Mouse (Mus musculus) embryonic facial prominence, embryonic 12.5 days (tissue): ENCODE measurements around the gene Psmb8. TPM values are rescaled to one million over a fixed set of nuclear protein-coding genes. Genes with fewer than 3 reads are reported as not detected.

ENCODE experiments used
- polyA plus RNA-seq: library from polyadenylated mRNA; unstranded; fragments of >200 nt; fragmentation: Nextera tagmentation; extraction: Ambion mirVana; gene quantifications from 2 replicates; pipeline ENCODE4 v1.2.1, GENCODE M21; 2016

Psmb8 gene
- polyA plus RNA-seq, 1 experiment from 2014 or later = 3.5 TPM

Other genes starting within 250 kb of the Psmb8 start
- gene B3galt4, start 246.2 kb upstream of the Psmb8 start, polyA plus RNA-seq = 5.5 and 6.3 TPM in 2 replicates
- gene Vps52, start 241.9 kb upstream of the Psmb8 start, polyA plus RNA-seq = 55.2 and 55.9 TPM in 2 replicates
- 1,303 and 1,336 TPM in 2 replicates for gene Rps18, start 241.7 kb upstream of the Psmb8 start, polyA plus RNA-seq
- gene H2-K1, start 197.4 kb upstream of the Psmb8 start, polyA plus RNA-seq = 7.2 and 8.0 TPM in 2 replicates
- 27.2 and 29.7 TPM in 2 replicates for gene Ring1, start 173.0 kb upstream of the Psmb8 start, polyA plus RNA-seq
- 52.2 and 59.5 TPM in 2 replicates for gene H2-Ke6, start 169.7 kb upstream of the Psmb8 start, polyA plus RNA-seq
- 191 and 193 TPM in 2 replicates for gene Slc39a7, start 166.0 kb upstream of the Psmb8 start, polyA plus RNA-seq
- gene Rxrb, start 165.9 kb upstream of the Psmb8 start, polyA plus RNA-seq = 69.9 and 72.6 TPM in 2 replicates
- gene Col11a2, start 158.3 kb upstream of the Psmb8 start, polyA plus RNA-seq = 7.2 and 14.8 TPM in 2 replicates
- gene H2-Oa, start 105.4 kb upstream of the Psmb8 start, polyA plus RNA-seq = 0.43 and 0.48 TPM in 2 replicates
- 12.3 and 16.7 TPM in 2 replicates for gene H2-DMa, start 78.2 kb upstream of the Psmb8 start, polyA plus RNA-seq
- 119 and 131 TPM in 2 replicates for gene Brd2, start 75.1 kb upstream of the Psmb8 start, polyA plus RNA-seq
- 0.19 and 0.42 TPM in 2 replicates for gene H2-DMb2, start 54.4 kb upstream of the Psmb8 start, polyA plus RNA-seq
- 2.0 and 2.4 TPM in 2 replicates for gene H2-DMb1, start 44.6 kb upstream of the Psmb8 start, polyA plus RNA-seq
- 4.7 TPM in 2 replicates for gene Tap1, start 10.2 kb upstream of the Psmb8 start, polyA plus RNA-seq
- 1.8 and 2.0 TPM in 2 replicates for gene Psmb9, start 10.0 kb upstream of the Psmb8 start, polyA plus RNA-seq
- gene Tap2, start 5.8 kb downstream of the Psmb8 start, polyA plus RNA-seq = 1.3 and 2.3 TPM in 2 replicates
- not detected in 2 replicates for gene H2-Ob, start 41.2 kb downstream of the Psmb8 start, polyA plus RNA-seq
- 2.9 and 3.4 TPM in 2 replicates for gene H2-Ab1, start 60.0 kb downstream of the Psmb8 start, polyA plus RNA-seq
- gene H2-Aa, start 90.1 kb downstream of the Psmb8 start, polyA plus RNA-seq = 0.19 TPM in 1 of 2 replicates, not detected in the other
- 1.4 and 1.5 TPM in 2 replicates for gene H2-Eb1, start 108.1 kb downstream of the Psmb8 start, polyA plus RNA-seq
- not detected in 2 replicates for gene H2-Eb2, start 127.9 kb downstream of the Psmb8 start, polyA plus RNA-seq
- not detected in 2 replicates for gene Btnl2, start 157.1 kb downstream of the Psmb8 start, polyA plus RNA-seq
- not detected in 2 replicates for gene Btnl1, start 179.4 kb downstream of the Psmb8 start, polyA plus RNA-seq
- 0.81 and 1.00 TPM in 2 replicates for gene BC051142, start 201.1 kb downstream of the Psmb8 start, polyA plus RNA-seq